Mouse (Mus musculus) B cell, adult 62 days (primary cell): ENCODE data around the gene Nfkb1. TPM values are rescaled to one million over a fixed set of nuclear protein-coding genes. Genes with fewer than 3 reads are reported as not detected.

ENCODE experiments used
- total RNA-seq: library from RNA; stranded (reverse); gene quantifications from 4 replicates; pipeline ENCODE4 v1.2.4, GENCODE M21; 2023

Nfkb1 gene
- 288 to 304 TPM (median 296 TPM) in 4 replicates for total RNA-seq

GRCm38 (mm10) chr3:135691191-135692131 is at the start of gene Nfkb1:
Gene Nfkb1 (minus strand): TSS chr3:135691547.

Other genes starting within 250 kb of the Nfkb1 start
- 17.7 to 27.4 TPM (median 22.7 TPM) in 4 replicates for gene Manba, start 205.9 kb downstream of the Nfkb1 start, total RNA-seq
- gene Slc39a8, start 133.7 kb upstream of the Nfkb1 start, total RNA-seq, result 0.88 to 1.8 TPM (median 1.4 TPM) in 4 replicates